Mouse (Mus musculus) Patski (cell line): Measurements from ENCODE around the gene Pla2g3. TPM values are rescaled to one million over a fixed set of nuclear protein-coding genes. Genes with fewer than 3 reads are reported as not detected.

ENCODE experiments used
- ATAC-seq: fragments of 100-300 bp; one replicate; pipeline ENCODE4 v1.8.0; 2021
- CTCF ChIA-PET: fragments of 350-600 bp; sonication (Branson Sonifier 250); formaldehyde crosslinking; loops from one replicate; lab custom pipeline; 2022; ENCODE audit warnings: inconsistent platforms; lab: Charles Lee
- POLR2A ChIA-PET: fragments of 350-600 bp; sonication (Branson Sonifier 250); formaldehyde crosslinking; loops from one replicate; lab custom pipeline; 2022; ENCODE audit warnings: antibody characterized with exemption, inconsistent platforms; lab: Charles Lee
- DNase-seq: peaks from one replicate; pipeline ENCODE4 v3.0.0-alpha.2; 2011; ENCODE audit warnings: low read depth, low spot score
- H3K27me3 ChIP-seq: fragments of 371-371 bp; one replicate; pipeline ENCODE4 v1.5.1; 2021
- CTCF ChIP-seq: fragments of 100-300 bp; IDR thresholded peaks from one replicate; pipeline ENCODE4 v1.5.1; 2021
- in situ Hi-C: fragments of 300-500 bp; cut with MboI; formaldehyde crosslinking; loops from 3 replicates; pipeline ENCODE4 v1.11.1; 2018; ENCODE audit warnings: low pct_unique_long_range_greater_than_20kb, mixed read lengths
- polyA plus RNA-seq: library from polyadenylated mRNA; unstranded; gene quantifications from one replicate; pipeline ENCODE4 v1.2.3, GENCODE M21; 2021

The Pla2g3 gene
- polyA plus RNA-seq, 1 experiment from 2014 or later = 0.37 TPM

DNA sequence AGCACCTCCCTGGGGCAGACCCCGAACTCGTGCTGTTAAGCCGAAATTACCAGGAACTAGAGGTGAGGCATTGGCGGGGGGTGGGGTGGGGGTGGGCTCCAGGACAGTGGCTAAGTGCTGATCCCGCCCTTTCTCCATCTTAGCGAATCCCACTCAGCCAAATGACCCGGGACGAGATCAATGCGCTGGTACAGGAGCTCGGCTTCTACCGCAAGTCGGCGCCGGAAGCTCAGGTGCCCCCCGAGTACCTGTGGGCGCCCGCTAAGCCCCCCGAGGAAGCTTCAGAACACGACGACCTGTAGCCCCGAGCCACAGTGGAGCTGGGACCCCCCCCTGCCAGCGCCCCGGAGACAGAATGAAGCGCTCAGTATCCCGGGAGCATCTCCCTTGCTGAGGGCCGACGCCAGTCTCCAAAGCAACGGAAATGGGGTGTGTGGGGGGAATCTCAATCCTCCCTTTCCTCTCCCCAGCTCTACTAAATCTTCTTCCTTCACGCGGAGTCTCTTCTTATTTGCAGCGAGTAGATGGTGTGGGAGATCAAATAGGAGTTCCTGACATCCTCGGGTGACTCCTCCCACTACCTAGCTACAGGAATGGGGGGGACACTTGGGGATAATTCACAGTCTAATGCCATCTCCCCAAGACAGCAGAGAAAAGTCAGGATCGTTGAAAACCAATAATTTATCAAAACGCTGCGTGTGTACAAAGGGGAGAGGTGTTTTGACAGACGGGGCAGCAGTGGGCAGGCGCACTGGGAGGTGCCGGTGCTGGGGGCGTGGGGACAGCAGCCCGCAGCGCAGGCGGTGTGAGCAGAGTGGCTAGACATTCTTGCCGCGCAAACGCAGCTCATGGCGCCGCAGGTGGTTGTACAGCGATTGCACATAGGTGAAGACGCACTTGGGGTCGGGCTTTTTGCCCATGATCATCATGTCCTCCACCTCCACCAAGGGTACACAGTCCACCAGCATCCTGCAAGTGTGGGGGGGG lies 29.1 kb downstream of the Pla2g3 start:
- in situ Hi-C loops = no loop called here
- no peak for DNase-seq
- POLR2A ChIA-PET = interaction anchor here (0.5 to 2.8 kb wide), 3 partner anchors 10 to 61 kb away, joined by 4 to 9 read pairs (median 6); no protein-coding TSS in a partner anchor
- CTCF ChIA-PET = interaction anchor here (0.9 to 14.0 kb wide), 2 partner anchors 18 to 42 kb away, joined by 4 to 154 read pairs; no protein-coding TSS in a partner anchor
- TF ChIP-seq CTCF = no peak
- ATAC-seq = no peak
- H3K27me3 ChIP-seq = no peaks in the 10 kb centered on the region

DNA sequence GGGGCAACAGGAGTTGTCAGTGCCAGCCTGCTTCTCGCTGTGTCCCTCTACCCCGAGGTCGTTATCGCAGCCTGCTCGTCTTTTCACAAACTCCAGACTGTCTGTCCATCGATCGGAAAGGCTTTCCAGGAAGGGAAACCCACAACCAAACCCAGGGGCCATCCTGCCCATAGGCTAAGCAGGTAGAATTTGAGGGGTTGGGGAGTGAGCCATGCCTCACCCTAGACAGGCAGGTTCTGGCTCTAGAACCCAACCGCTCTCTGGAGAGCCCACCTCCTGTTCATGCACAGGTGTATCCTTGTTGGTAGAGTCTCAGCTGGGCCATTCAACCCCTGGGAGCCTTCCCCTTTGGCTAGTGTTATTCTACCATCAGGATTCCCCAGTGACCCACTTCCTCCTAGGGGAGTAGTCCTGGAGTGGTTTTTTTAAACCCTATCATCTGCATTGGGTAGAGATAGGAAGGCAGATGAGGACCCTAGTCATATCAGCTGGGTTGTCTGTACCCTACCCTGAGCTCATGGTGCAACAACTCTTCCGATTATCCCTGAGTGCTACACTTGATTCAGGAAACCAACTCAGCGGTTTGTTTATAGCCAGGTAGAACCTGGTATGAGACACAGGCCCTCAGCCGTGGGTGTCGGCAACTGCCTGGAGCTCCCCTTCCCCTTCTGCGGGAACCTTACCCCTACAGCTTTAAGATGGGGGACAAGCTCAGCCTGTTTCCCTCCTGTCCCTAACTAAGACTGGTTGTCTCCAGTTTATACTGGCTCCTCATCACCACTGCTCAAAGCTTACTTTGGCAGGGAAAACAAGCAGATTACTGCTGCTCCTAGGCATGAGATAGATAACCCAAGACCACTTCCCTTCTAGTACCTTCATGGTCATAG lies 30.0 kb downstream of the Pla2g3 start:
- no peak for DNase-seq
- H3K27me3 ChIP-seq = no peaks in the 10 kb centered on the region
- no peak for TF ChIP-seq CTCF
- CTCF ChIA-PET = interaction anchor here (0.9 to 14.0 kb wide), 3 partner anchors 17 to 56 kb away, joined by 3 to 154 read pairs (median 4); no protein-coding TSS in a partner anchor
- in situ Hi-C loops = no loop called here
- no peak for ATAC-seq
- POLR2A ChIA-PET = interaction anchor here (2.8 kb wide), 1 partner anchor 10 kb away, joined by 9 read pairs; no protein-coding TSS in a partner anchor

DNA sequence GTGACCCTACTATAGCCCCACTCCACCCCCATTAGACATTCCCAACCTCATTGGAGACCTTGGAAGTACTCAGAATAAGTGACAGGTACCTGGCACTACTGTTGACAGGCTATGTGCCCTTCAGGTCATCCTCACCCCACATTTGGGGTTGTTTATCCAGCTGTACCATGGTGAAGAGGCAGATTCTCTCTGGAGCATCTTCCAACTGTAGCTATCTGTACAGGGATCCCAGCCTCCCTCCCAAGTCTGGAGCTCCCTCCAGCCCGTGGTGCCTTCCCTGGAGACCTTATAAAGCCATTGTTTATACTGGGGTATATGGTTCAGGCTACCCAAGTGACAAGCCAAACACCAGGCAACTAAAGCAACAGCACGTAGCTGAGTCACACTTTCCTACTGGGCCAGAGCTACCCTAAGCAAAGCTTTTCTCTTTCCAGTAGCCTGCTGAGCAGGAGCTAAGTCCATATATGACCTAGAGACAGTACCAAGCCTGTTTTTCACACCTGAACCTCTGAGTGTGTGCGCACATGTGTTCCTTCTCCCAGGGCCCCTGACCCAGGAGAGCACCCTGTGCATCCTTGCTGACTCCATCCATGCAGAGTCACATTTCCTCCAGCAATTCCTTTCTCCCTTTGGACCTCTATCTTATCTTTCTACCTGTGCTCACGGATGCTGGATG lies 31.1 kb downstream of the Pla2g3 start:
- CTCF ChIA-PET = interaction anchor here (0.7 to 14.0 kb wide), 5 partner anchors 11 to 82 kb away, joined by 3 to 154 read pairs (median 3); no protein-coding TSS in a partner anchor
- POLR2A ChIA-PET = interaction anchor here (1.4 to 2.8 kb wide), 2 partner anchors 8 to 67 kb away, joined by 3 to 9 read pairs; partner anchors contain the start of gene Rnf185
- no peak for TF ChIP-seq CTCF
- ATAC-seq (no peak), DNase-seq (no peak)
- no peaks in the 10 kb centered on the region for H3K27me3 ChIP-seq
- in situ Hi-C loops = no loop called here

DNA sequence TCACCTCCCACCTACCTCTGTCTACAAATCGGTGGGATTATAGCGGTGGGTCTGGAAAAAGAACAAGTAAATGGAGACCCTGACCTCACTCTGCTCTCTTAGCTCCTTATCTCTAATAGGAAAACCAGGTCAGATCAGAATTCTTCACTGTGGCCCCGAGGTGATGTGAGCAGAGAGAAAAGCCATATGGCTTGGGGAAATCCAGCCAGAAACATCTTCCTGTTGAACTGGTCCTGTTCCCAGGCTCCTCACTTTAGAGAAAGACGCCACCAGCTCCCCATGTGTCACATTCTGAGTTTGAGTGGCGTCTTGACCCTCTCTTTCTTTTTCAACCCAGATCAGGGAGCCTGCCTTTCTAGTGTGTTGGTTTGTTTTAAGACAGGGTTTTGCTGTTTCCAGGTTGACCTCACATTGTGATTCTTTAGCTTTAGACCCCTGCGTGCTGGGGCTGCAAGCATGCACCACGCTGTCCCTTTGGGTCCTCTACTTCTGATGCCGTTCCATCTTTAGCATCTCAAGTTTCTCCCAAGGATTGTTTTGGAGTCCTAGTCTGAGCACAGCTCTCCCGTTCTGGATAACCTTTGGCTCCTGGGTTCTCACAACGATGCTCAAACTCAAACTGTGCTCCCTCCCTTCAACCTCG lies 31.8 kb downstream of the Pla2g3 start:
- DNase-seq = no peak
- no peak for ATAC-seq
- in situ Hi-C loops = no loop called here
- no peaks in the 10 kb centered on the region for H3K27me3 ChIP-seq
- ChIA-PET POLR2A (interaction anchor here (0.6 to 1.4 kb wide), 3 partner anchors 8 to 68 kb away, joined by 3 read pairs; partner anchors contain the start of gene Rnf185), CTCF (interaction anchor here (0.7 to 14.0 kb wide), 4 partner anchors 12 to 82 kb away, joined by 3 to 154 read pairs (median 3); no protein-coding TSS in a partner anchor)
- TF ChIP-seq CTCF = no peak

DNA sequence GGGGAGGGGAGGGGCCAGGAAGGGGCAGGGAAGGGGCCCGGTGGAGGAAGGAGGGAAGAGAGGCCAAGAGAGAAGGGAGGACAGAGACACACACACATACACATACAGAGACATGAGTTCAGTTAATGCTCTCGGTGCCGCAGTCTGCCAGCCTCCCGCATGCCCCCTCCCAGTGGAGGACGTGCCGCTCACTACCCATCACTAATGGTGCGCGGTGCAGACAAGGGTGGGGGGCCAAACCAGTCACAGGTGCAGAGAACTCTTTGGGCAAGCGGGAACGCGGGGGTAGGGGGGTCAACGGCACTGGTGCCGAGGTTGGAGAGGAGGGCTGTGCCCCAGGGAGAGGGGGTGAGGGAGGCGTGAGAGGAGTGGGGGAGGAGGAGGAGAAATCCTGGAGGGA lies 32.8 kb downstream of the Pla2g3 start:
- TF ChIP-seq CTCF = no peak
- H3K27me3 ChIP-seq = no peaks in the 10 kb centered on the region
- in situ Hi-C loops = no loop called here
- no peak for ATAC-seq
- DNase-seq = no peak
- CTCF ChIA-PET = no interaction called here
- POLR2A ChIA-PET = no interaction called here

DNA sequence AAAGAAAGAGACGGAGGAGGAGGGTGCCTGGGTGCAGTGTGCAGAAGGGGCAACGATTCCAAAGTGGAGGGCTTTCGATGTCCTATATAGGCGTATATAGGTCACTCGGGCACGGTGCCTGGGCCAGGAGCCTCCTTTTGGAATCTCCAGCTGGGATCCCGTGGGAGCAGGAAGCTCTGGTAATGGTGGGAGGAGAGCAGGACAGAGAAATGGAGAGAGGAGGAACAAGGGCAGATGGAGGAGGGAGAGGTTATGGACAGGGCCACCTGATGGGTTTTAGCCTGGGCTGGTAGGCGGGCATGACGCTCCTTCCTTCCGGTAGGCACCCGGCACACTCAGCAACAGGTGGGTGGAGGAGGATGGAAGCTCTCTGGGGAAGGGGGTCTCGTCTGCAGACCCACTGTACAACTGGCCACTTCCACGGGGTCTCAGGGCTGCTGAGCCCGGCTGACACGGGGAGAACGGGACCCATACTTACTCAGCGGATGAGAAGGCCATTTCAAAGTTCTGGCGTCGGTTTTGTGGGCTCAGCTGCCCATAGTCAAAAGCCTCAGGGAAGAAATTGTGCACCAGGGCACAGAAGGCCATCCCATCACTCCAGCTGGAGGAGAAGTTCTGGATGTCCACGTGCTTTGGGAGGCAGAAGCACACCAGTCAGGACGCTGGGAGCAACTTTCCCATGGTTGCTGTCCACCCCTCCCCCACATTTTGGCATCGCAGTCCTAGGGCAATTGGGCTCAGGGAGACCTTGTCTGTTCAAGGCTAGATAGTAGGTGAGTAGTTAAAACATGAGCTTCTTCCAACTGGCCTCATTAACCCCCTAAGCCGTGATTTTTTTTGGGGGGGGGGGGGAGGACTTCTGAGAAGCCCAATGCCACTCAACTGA lies 33.5 kb downstream of the Pla2g3 start:
- ChIA-PET POLR2A (interaction anchor here (0.7 kb wide), 1 partner anchor 51 kb away, joined by 5 read pairs; no protein-coding TSS in a partner anchor), CTCF (interaction anchor here (2.5 kb wide), 1 partner anchor 13 kb away, joined by 11 read pairs; no protein-coding TSS in a partner anchor)
- in situ Hi-C loops = no loop called here
- TF ChIP-seq CTCF = no peak
- ATAC-seq (no peak), DNase-seq (no peak)
- no peaks in the 10 kb centered on the region for H3K27me3 ChIP-seq

DNA sequence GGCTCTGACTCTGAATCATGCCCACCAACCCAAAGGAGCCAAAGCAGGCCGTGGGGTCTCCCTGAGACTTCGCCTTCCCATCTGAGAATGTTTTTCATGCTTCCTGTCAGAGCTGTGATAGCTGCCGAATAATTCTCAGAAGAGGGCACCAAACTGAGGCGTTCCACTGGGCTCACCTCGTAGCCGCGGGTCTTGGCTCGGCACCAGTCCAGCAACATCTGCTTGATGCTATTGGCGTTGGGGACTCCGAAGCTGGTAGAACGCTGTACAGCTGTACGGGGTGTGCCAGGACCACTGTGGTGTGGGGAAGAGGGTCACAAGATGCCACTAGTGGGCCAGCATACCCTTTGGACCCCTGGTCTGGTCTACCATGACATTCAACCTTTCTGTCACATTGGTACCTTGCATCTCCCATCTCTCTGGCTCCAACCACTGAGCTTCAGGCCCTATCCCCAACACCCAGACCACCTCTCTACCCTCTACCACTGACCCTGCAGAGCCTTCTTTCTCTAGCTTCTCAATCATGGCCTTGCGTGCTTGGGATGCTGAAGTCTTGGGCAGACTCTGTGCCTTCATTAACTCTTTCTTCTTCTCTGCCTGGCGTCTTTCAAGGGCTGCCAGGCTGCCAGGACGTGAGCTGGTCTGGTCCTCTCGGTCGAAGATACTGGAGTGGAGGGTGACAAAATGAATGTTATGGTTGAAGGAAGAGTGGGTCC lies 34.4 kb downstream of the Pla2g3 start:
- H3K27me3 ChIP-seq = no peaks in the 10 kb centered on the region
- ATAC-seq = no peak
- DNase-seq = no peak
- no peak for TF ChIP-seq CTCF
- CTCF ChIA-PET = interaction anchor here (1.2 to 2.5 kb wide), 4 partner anchors 8 to 48 kb away, joined by 3 to 11 read pairs (median 4); partner anchors contain the start of gene Selenom
- POLR2A ChIA-PET = interaction anchor here (0.7 kb wide), 1 partner anchor 51 kb away, joined by 5 read pairs; no protein-coding TSS in a partner anchor
- in situ Hi-C loops = no loop called here
